Mouse (Mus musculus) cerebellum, postnatal 4 days (tissue): ENCODE data around the gene Krt88.

Source experiments
- DNase-seq, 2 experiments: peaks; one replicate each; pipeline ENCODE4 v3.0.0; 2022; ENCODE audit warnings: low spot score in 2 of 2, mixed read lengths in 1 of 2

The Krt88 gene

DNA sequence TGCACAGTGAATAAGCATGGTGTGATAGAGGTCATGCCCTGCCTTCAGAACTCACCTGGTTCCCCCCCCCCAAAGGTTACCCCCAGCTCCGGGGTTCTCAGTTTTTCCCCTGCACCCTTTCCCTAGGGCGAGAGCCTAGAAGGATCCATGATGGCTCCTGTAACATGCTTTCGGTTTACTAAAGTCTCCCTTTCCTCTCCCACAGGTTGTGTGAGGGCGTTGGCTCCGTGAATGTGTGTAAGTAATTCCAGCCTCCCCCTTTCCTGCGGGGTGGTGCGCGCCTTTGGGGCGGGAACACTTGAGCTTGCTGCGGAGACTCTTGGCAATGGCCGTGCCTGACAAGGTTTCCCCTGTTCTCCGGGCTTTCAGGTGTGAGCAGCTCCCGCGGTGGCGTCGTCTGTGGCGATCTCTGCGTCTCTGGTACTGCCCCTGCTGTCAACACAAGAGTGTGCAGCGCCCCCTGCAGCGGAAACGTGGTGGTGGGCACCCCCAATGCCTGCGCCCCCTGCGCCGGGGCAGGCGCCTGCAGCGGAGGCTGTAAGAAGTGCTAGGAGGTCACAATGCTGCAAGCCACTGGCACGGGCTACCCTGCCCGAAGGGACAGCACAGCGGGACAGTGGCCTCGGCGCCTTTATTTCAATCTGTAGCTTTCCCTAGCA, 31.6 kb downstream of the Krt88 start:
- peak in 1 of 2 experiments; percentile 60 for DNase-seq

GRCm38 (mm10) chr15:101479666-101480060, 32.1 kb downstream of the Krt88 start:
- no peak for DNase-seq

GRCm38 (mm10) chr15:101482056-101482455, 34.5 kb downstream of the Krt88 start:
- no peak for DNase-seq

- DNase-seq: no peak
Measured at GRCm38 (mm10) chr15:101483646-101484045, 36.1 kb downstream of the Krt88 start.

DNA sequence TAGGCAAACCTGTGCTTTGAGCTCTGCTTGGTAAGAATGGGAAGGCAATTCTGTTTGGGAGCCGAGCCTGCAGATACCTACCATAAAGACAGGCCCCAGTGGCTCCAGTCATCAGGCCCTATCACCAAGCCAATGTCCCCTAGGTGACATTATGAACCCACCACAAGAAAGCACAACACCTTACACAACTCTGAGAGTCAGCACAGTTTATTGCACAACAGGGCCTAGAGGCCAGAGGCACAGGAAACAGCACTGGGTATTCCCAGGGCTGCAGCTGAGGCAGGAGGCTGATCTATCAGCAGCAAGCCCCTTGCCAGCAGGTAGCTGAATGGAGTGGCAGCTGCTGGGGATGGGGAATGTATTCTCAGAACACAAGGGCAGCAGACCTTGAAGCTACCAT, 37.4 kb downstream of the Krt88 start:
- no peak for DNase-seq

GRCm38 (mm10) chr15:101485911-101486635, 38.5 kb downstream of the Krt88 start:
- no peak for DNase-seq

DNA sequence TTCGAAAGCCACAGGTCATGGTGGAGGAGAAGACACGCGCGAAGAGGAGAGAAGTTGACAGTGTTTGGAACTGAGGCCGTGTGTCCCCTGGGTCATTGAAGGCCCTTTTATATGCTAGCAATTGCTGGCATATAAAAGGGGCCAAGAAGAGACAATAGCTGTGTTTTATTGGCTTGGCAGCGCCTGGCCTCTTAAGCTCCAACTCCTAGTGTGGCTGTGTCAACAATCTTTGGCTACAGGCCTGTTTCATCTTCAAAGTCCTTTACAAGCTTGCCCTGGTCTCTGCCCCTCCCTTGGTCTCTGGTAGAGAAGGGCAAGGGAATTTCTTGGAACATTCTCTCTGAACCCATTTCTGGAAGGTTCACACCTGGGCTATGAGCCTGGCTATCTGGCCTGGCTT, 43.9 kb downstream of the Krt88 start, which contains the start of gene Krt83:
Gene Krt83 (minus strand): TSS at position 82 of the 400 bp plus-strand sequence.
- no peak for DNase-seq

- no peak for DNase-seq
Measured at GRCm38 (mm10) chr15:101492718-101493117, 45.2 kb downstream of the Krt88 start.

- DNase-seq: no peak
Measured at GRCm38 (mm10) chr15:101493713-101494112, 46.2 kb downstream of the Krt88 start.

GRCm38 (mm10) chr15:101494203-101494602, 46.7 kb downstream of the Krt88 start:
- DNase-seq: no peak

GRCm38 (mm10) chr15:101495266-101495665, 47.7 kb downstream of the Krt88 start:
- no peak for DNase-seq

DNA sequence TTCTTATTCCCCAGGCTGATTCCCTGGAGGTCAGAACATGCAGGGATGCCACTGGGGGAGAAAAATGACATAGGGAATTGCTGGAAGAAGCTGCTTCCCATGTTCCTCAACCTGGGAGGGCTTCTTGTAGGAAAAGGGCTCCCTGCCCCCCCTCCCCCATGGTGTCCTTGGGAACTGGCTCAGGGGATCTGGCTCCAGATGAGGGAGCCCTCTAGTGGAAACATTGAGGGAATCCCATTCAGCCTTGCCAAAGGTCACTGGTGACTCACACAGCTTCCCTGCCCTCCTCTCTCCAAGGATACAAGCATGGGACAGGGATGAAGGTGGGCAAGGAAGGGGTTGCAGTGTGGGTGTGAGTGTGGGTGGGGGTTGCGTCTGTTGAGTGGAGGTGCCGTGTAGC, 49.6 kb downstream of the Krt88 start:
- no peak for DNase-seq
